Mouse (Mus musculus) embryonic facial prominence, embryonic 15.5 days (tissue): Measurements from ENCODE around the gene Numbl. TPM values are rescaled to one million over a fixed set of nuclear protein-coding genes. Genes with fewer than 3 reads are reported as not detected.

ENCODE experiments used
- ATAC-seq: fragments of 200-750 bp; cut with Nextera tagmentation; 2 replicates; pipeline ENCODE4 v1.8.0; 2017; ENCODE audit warnings: low read depth, moderate TSS enrichment; ENCODE audit not compliant: insufficient number of reproducible peaks, low FRiP score, low TSS enrichment
- H3K27ac ChIP-seq: fragments of 300-500 bp; sonication (generic); replicated peaks from 2 replicates; pipeline ENCODE4 v1.5.1; 2015; ENCODE audit warnings: mild to moderate bottlenecking, inconsistent platforms
- H3K27me3 ChIP-seq: fragments of 300-500 bp; sonication (generic); 2 replicates; pipeline ENCODE4 v1.6.1; 2015; ENCODE audit warnings: inconsistent platforms
- H3K36me3 ChIP-seq: fragments of 300-500 bp; sonication (generic); 2 replicates; pipeline ENCODE4 v1.6.1; 2015; ENCODE audit warnings: mild to moderate bottlenecking, inconsistent platforms
- H3K4me1 ChIP-seq: fragments of 300-500 bp; sonication (generic); 2 replicates; pipeline ENCODE4 v1.6.1; 2015; ENCODE audit warnings: inconsistent platforms
- H3K4me2 ChIP-seq: fragments of 300-500 bp; sonication (generic); replicated peaks from 2 replicates; pipeline ENCODE4 v1.6.1; 2015; ENCODE audit warnings: mild to moderate bottlenecking, inconsistent platforms
- H3K4me3 ChIP-seq: fragments of 300-500 bp; sonication (generic); replicated peaks from 2 replicates; pipeline ENCODE4 v1.5.1; 2015; ENCODE audit warnings: mild to moderate bottlenecking, inconsistent platforms
- H3K9ac ChIP-seq: fragments of 300-500 bp; sonication (generic); 2 replicates; pipeline ENCODE4 v1.6.1; 2015; ENCODE audit warnings: inconsistent platforms
- H3K9me3 ChIP-seq: fragments of 300-500 bp; sonication (generic); replicated peaks from 2 replicates; pipeline ENCODE4 v1.6.1; 2016; ENCODE audit warnings: inconsistent platforms
- WGBS: fragments of 180-500 bp; shearing (Covaris S2); methylation state at CpG from one replicate; pipeline ENCODE4 v1.1.7; 2015; 5-methylcytosine and 5-hydroxymethylcytosine counted together
- polyA plus RNA-seq: library from polyadenylated mRNA; unstranded; fragments of >200 nt; fragmentation: Nextera tagmentation; extraction: Ambion mirVana; gene quantifications from 2 replicates; pipeline ENCODE4 v1.2.1, GENCODE M21; 2015

Gene Numbl
- polyA plus RNA-seq, 1 experiment from 2014 or later: 48.7 TPM

GRCm38 (mm10) chr7:27309832-27310231, 51.6 kb downstream of the Numbl start:
- H3K4me3 ChIP-seq: 0 out of 2 replicates have a peak overlapping the region, but pooled peaks have one; percentile 6
- ATAC-seq: no peak
- peaks cover 11% of the 10 kb centered on the region; the same call in 1 of the 2 replicates for H3K9me3 ChIP-seq
- H3K4me1 ChIP-seq: peaks cover 14% of the 10 kb centered on the region
- WGBS: 73% methylated on average over 3 of the region's 3 CpGs
- H3K9ac ChIP-seq: no peak overlapping the region
- H3K4me2 ChIP-seq: peak overlapping the region; percentile 30; the same call in 1 of the 2 replicates
- peak overlapping the region; percentile 53 for H3K27ac ChIP-seq
- peaks cover 5% of the 10 kb centered on the region; the same call in 1 of the 2 replicates for H3K27me3 ChIP-seq
- peaks cover 28% of the 10 kb centered on the region for H3K36me3 ChIP-seq

GRCm38 (mm10) chr7:27310306-27310705, 52.1 kb downstream of the Numbl start:
- WGBS: 9% methylated on average over 17 of the region's 17 CpGs
- Histone ChIP-seq H3K4me1 (peaks cover 14% of the 10 kb centered on the region), H3K9me3 (peaks cover 11% of the 10 kb centered on the region; the same call in 1 of the 2 replicates), H3K36me3 (peaks cover 28% of the 10 kb centered on the region), H3K4me2 (peak overlapping the region; percentile 30), H3K9ac (no peak overlapping the region), H3K27ac (peak overlapping the region; percentile 53), H3K27me3 (peaks cover 5% of the 10 kb centered on the region; the same call in 1 of the 2 replicates), H3K4me3 (0 out of 2 replicates have a peak overlapping the region, but pooled peaks have one; percentile 6)
- ATAC-seq: 0 out of 2 replicates have a peak, but pooled peaks have one; percentile 11

- WGBS: 44% methylated on average over 8 of the region's 8 CpGs
- H3K4me1 ChIP-seq: peaks cover 14% of the 10 kb centered on the region
- no peak overlapping the region for H3K4me2 ChIP-seq
- peaks cover 11% of the 10 kb centered on the region; the same call in 1 of the 2 replicates for H3K9me3 ChIP-seq
- H3K27me3 ChIP-seq: peaks cover 5% of the 10 kb centered on the region; the same call in 1 of the 2 replicates
- H3K9ac ChIP-seq: no peak overlapping the region
- H3K4me3 ChIP-seq: no peak overlapping the region
- peaks cover 27% of the 10 kb centered on the region for H3K36me3 ChIP-seq
- ATAC-seq: no peak
- no peak overlapping the region for H3K27ac ChIP-seq
Observed at GRCm38 (mm10) chr7:27310996-27311535, 52.8 kb downstream of the Numbl start.

GRCm38 (mm10) chr7:27311651-27312284, 53.5 kb downstream of the Numbl start:
- Histone ChIP-seq H3K27ac (no peak overlapping the region), H3K4me1 (peaks cover 14% of the 10 kb centered on the region), H3K36me3 (peaks cover 25% of the 10 kb centered on the region), H3K4me3 (no peak overlapping the region), H3K9me3 (peaks cover 11% of the 10 kb centered on the region; the same call in 1 of the 2 replicates), H3K27me3 (peaks cover 5% of the 10 kb centered on the region; the same call in 1 of the 2 replicates), H3K9ac (no peak overlapping the region), H3K4me2 (no peak overlapping the region)
- WGBS: 90% methylated on average over 12 of the region's 12 CpGs
- no peak for ATAC-seq

GRCm38 (mm10) chr7:27314393-27314792, 56.2 kb downstream of the Numbl start:
- Histone ChIP-seq H3K9ac (no peak overlapping the region), H3K9me3 (peaks cover 11% of the 10 kb centered on the region; the same call in 1 of the 2 replicates), H3K4me1 (peaks cover 8% of the 10 kb centered on the region; the same call in 1 of the 2 replicates), H3K4me3 (no peak overlapping the region), H3K27ac (no peak overlapping the region), H3K27me3 (peaks cover 5% of the 10 kb centered on the region; the same call in 1 of the 2 replicates), H3K4me2 (no peak overlapping the region), H3K36me3 (peaks cover 38% of the 10 kb centered on the region)
- WGBS: 93% methylated on average over 3 of the region's 3 CpGs
- no peak for ATAC-seq

GRCm38 (mm10) chr7:27315958-27316357, 57.7 kb downstream of the Numbl start:
- peak; percentile 73; the same call in 1 of the 2 replicates for ATAC-seq
- Histone ChIP-seq H3K27me3 (peaks cover 3% of the 10 kb centered on the region; the same call in 1 of the 2 replicates), H3K36me3 (peaks cover 40% of the 10 kb centered on the region), H3K4me3 (no peak overlapping the region), H3K4me1 (no peaks in the 10 kb centered on the region), H3K9ac (no peak overlapping the region), H3K4me2 (no peak overlapping the region), H3K9me3 (peaks cover 11% of the 10 kb centered on the region; the same call in 1 of the 2 replicates), H3K27ac (0 out of 2 replicates have a peak overlapping the region, but pooled peaks have one; percentile 18)
- 13% methylated on average over 7 of the region's 7 CpGs for WGBS

GRCm38 (mm10) chr7:27319411-27319810, 61.2 kb downstream of the Numbl start:
- no peak overlapping the region for H3K9ac ChIP-seq
- H3K27me3 ChIP-seq: no peaks in the 10 kb centered on the region
- H3K27ac ChIP-seq: no peak overlapping the region
- no peaks in the 10 kb centered on the region for H3K9me3 ChIP-seq
- no peak for ATAC-seq
- peaks cover 23% of the 10 kb centered on the region; the same call in 1 of the 2 replicates for H3K36me3 ChIP-seq
- H3K4me2 ChIP-seq: no peak overlapping the region
- H3K4me1 ChIP-seq: no peaks in the 10 kb centered on the region
- no peak overlapping the region for H3K4me3 ChIP-seq
- 90% methylated on average over 22 of the region's 22 CpGs for WGBS

- peaks cover 21% of the 10 kb centered on the region for H3K27me3 ChIP-seq
- ATAC-seq: no peak
- WGBS: 21% methylated on average over 13 of the region's 13 CpGs
Observed at GRCm38 (mm10) chr7:27322291-27322690, 64.1 kb downstream of the Numbl start.

GRCm38 (mm10) chr7:27323001-27323400, 64.8 kb downstream of the Numbl start:
- no peak overlapping the region for H3K4me3 ChIP-seq
- WGBS: 96% methylated on average over 5 of the region's 5 CpGs
- ATAC-seq: no peak
- peaks cover 20% of the 10 kb centered on the region; the same call in 1 of the 2 replicates for H3K36me3 ChIP-seq
- no peaks in the 10 kb centered on the region for H3K9me3 ChIP-seq
- H3K4me1 ChIP-seq: peaks cover 14% of the 10 kb centered on the region
- no peak overlapping the region for H3K4me2 ChIP-seq
- no peak overlapping the region for H3K9ac ChIP-seq
- no peak overlapping the region for H3K27ac ChIP-seq
- H3K27me3 ChIP-seq: peaks cover 28% of the 10 kb centered on the region

More at GRCm38 (mm10) chr7:27322291-27322690, 64.1 kb downstream of the Numbl start:
- Histone ChIP-seq H3K27ac (no peak overlapping the region), H3K4me3 (no peak overlapping the region), H3K36me3 (peaks cover 25% of the 10 kb centered on the region; the same call in 1 of the 2 replicates), H3K9me3 (no peaks in the 10 kb centered on the region), H3K4me2 (no peak overlapping the region), H3K9ac (no peak overlapping the region), H3K4me1 (peaks cover 14% of the 10 kb centered on the region)

- peaks cover 38% of the 10 kb centered on the region for H3K27me3 ChIP-seq
Observed at GRCm38 (mm10) chr7:27324161-27324560, 65.9 kb downstream of the Numbl start.

GRCm38 (mm10) chr7:27324928-27325327, 66.7 kb downstream of the Numbl start:
- H3K27me3 ChIP-seq: peaks cover 42% of the 10 kb centered on the region
- no peak overlapping the region for H3K27ac ChIP-seq
- H3K4me2 ChIP-seq: no peak overlapping the region
- 58% methylated on average over 17 of the region's 20 CpGs for WGBS
- no peak overlapping the region for H3K4me3 ChIP-seq
- no peak overlapping the region for H3K9ac ChIP-seq
- peaks cover 29% of the 10 kb centered on the region for H3K4me1 ChIP-seq
- no peak for ATAC-seq
- H3K9me3 ChIP-seq: no peaks in the 10 kb centered on the region
- 0 out of 2 replicates have a peak, but pooled peaks cover 9% of the 10 kb centered on the region for H3K36me3 ChIP-seq

More at GRCm38 (mm10) chr7:27324161-27324560, 65.9 kb downstream of the Numbl start:
- no peaks in the 10 kb centered on the region for H3K9me3 ChIP-seq
- no peak overlapping the region for H3K4me3 ChIP-seq
- H3K36me3 ChIP-seq: 0 out of 2 replicates have a peak, but pooled peaks cover 13% of the 10 kb centered on the region
- WGBS: 95% methylated on average over 11 of the region's 11 CpGs
- ATAC-seq: no peak
- H3K27ac ChIP-seq: no peak overlapping the region
- H3K4me2 ChIP-seq: no peak overlapping the region
- H3K4me1 ChIP-seq: peaks cover 21% of the 10 kb centered on the region
- H3K9ac ChIP-seq: no peak overlapping the region
